Mouse (Mus musculus) adipocyte (in vitro differentiated cells): ENCODE data around the gene Olfr683.
"Not testable (repeated sequence)": the region's sequence is repeated elsewhere in the genome, so short reads cannot be mapped to it uniquely, and the experiment has no call there.

ENCODE experiments used
- DNase-seq: peaks from one replicate; pipeline ENCODE4 v3.0.0-alpha.2; 2016; ENCODE audit warnings: low spot score

Gene Olfr683

GRCm38 (mm10) chr7:105146912-105147311, at the start of gene Olfr683:
Gene Olfr683 (minus strand): TSS chr7:105147012.
- no peak for DNase-seq

- no peak for DNase-seq
These were observed 39.1 kb upstream of the Olfr683 start, which contains the start of gene Olfr685 for GRCm38 (mm10) chr7:105185912-105186311. Gene Olfr685 (minus strand): TSS chr7:105186012.

GRCm38 (mm10) chr7:105170773-105171172, 24.0 kb upstream of the Olfr683 start:
- DNase-seq, result peak; percentile 52

- no peak for DNase-seq
These were observed 16.7 kb upstream of the Olfr683 start, which contains the start of gene Olfr684 for GRCm38 (mm10) chr7:105163553-105163952. Gene Olfr684 (minus strand): TSS chr7:105163653.

- DNase-seq, result no peak
These were observed 5.5 kb downstream of the Olfr683 start for GRCm38 (mm10) chr7:105141275-105141674.

GRCm38 (mm10) chr7:105116536-105116935, 30.3 kb downstream of the Olfr683 start, which contains the start of gene Olfr681:
Gene Olfr681 (plus strand): TSS chr7:105116836.
- no peak for DNase-seq

GRCm38 (mm10) chr7:105092717-105093116, 54.1 kb downstream of the Olfr683 start, which contains the start of gene Olfr680-ps1:
Gene Olfr680-ps1 (minus strand): TSS chr7:105092817.
- not testable (repeated sequence) for DNase-seq
